Mouse (Mus musculus) heart, embryonic 14.5 days (tissue): Measurements from ENCODE around the gene Kcnn3. TPM values are rescaled to one million over a fixed set of nuclear protein-coding genes. Genes with fewer than 3 reads are reported as not detected.

ENCODE experiments used
- ATAC-seq: fragments of 200-750 bp; cut with Nextera tagmentation; 2 replicates; pipeline ENCODE4 v1.8.0; 2017; ENCODE audit warnings: low read depth, moderate TSS enrichment; ENCODE audit not compliant: insufficient number of reproducible peaks, insufficient read depth, low FRiP score
- H3K27ac ChIP-seq, 2 experiments: fragments of 200-500 bp in 1 of 2; fragments of 300-500 bp in 1 of 2; sonication (generic) in 1 of 2; replicated peaks in 1 of 2; 2 replicates each; pipeline ENCODE4 v1.5.1; 2012 to 2014; ENCODE audit warnings: low read depth in 2 of 2, low read length in 2 of 2, control low read depth in 1 of 2, mild to moderate bottlenecking in 1 of 2, mixed read lengths in 1 of 2; ENCODE audit not compliant: control insufficient read depth in 1 of 2, insufficient read depth in 1 of 2
- H3K27me3 ChIP-seq: fragments of 300-500 bp; sonication (generic); 2 replicates; pipeline ENCODE4 v1.6.1; 2014; ENCODE audit warnings: mild to moderate bottlenecking, low read length, control low read depth; ENCODE audit not compliant: control insufficient read depth, insufficient read depth
- H3K36me3 ChIP-seq: fragments of 300-500 bp; sonication (generic); 2 replicates; pipeline ENCODE4 v1.6.1; 2014; ENCODE audit warnings: mild to moderate bottlenecking, control low read depth, low read length, mixed read lengths; ENCODE audit not compliant: control insufficient read depth, insufficient read depth
- H3K4me1 ChIP-seq, 2 experiments: fragments of 200-500 bp in 1 of 2; fragments of 300-500 bp in 1 of 2; sonication (generic) in 1 of 2; 2 replicates each; pipeline ENCODE4 v1.6.1; 2012 to 2014; ENCODE audit warnings: low read length in 2 of 2, control low read depth in 1 of 2, mixed read lengths in 1 of 2; ENCODE audit not compliant: control insufficient read depth in 2 of 2, insufficient read depth in 2 of 2
- H3K4me2 ChIP-seq: fragments of 300-500 bp; sonication (generic); 2 replicates; pipeline ENCODE4 v1.6.1; 2014; ENCODE audit warnings: mild to moderate bottlenecking, low read length
- H3K4me3 ChIP-seq, 2 experiments: fragments of 200-500 bp in 1 of 2; fragments of 300-500 bp in 1 of 2; sonication (generic) in 1 of 2; 2 replicates each; pipeline ENCODE4 v1.5.1; 2012 to 2014; ENCODE audit warnings: low read length in 2 of 2, mild to moderate bottlenecking in 2 of 2, control low read depth in 1 of 2, low read depth in 1 of 2, moderate library complexity in 1 of 2; ENCODE audit not compliant: control insufficient read depth in 1 of 2, insufficient read depth in 1 of 2
- H3K9ac ChIP-seq: fragments of 300-500 bp; sonication (generic); 2 replicates; pipeline ENCODE4 v1.6.1; 2014; ENCODE audit warnings: mild to moderate bottlenecking, low read length
- H3K9me3 ChIP-seq: fragments of 300-500 bp; sonication (generic); 2 replicates; pipeline ENCODE4 v1.6.1; 2016; ENCODE audit warnings: low read length, control low read depth; ENCODE audit not compliant: control insufficient read depth
- WGBS: fragments of 180-500 bp; shearing (Covaris S2); extraction: QIAGEN DNeasy Blood & Tissue Kit; methylation state at CpG from one replicate; pipeline ENCODE4 v1.1.7; 2014; 5-methylcytosine and 5-hydroxymethylcytosine counted together
- polyA plus RNA-seq: library from polyadenylated mRNA; unstranded; fragments of >200 nt; fragmentation: Nextera tagmentation; extraction: Ambion mirVana; gene quantifications from 2 replicates; pipeline ENCODE4 v1.2.1, GENCODE M21; 2014

Kcnn3 gene
- polyA plus RNA-seq, 1 experiment from 2014 or later, result 3.1 TPM

GRCm38 (mm10) chr3:89593524-89593923, 73.6 kb downstream of the Kcnn3 start:
- H3K27ac ChIP-seq, result no peak overlapping the region
- no peaks in the 10 kb centered on the region; the same call in 1 of the 2 replicates for H3K27me3 ChIP-seq
- H3K36me3 ChIP-seq, result no peaks in the 10 kb centered on the region
- H3K4me3 ChIP-seq, result no peak overlapping the region
- WGBS, result 71% methylated on average over 10 of the region's 10 CpGs
- ATAC-seq, result no peak
- peaks cover 4 to 6% of the 10 kb centered on the region in 2 experiments for H3K4me1 ChIP-seq
- H3K9ac ChIP-seq, result no peak overlapping the region
- H3K4me2 ChIP-seq, result no peak overlapping the region
- H3K9me3 ChIP-seq, result no peaks in the 10 kb centered on the region

- Histone ChIP-seq H3K27me3 (no peaks in the 10 kb centered on the region; the same call in 1 of the 2 replicates), H3K36me3 (no peaks in the 10 kb centered on the region), H3K27ac (no peak overlapping the region), H3K4me3 (no peak overlapping the region), H3K4me2 (no peak overlapping the region), H3K9me3 (no peaks in the 10 kb centered on the region), H3K9ac (no peak overlapping the region), H3K4me1 (0 out of 4 replicates have a peak, but pooled peaks cover 0 to under 1% of the 10 kb centered on the region in 2 experiments)
- 84% methylated on average over 7 of the region's 7 CpGs for whole genome bisulfite sequencing
- no peak for ATAC-seq
Measured at GRCm38 (mm10) chr3:89598361-89598760, 78.4 kb downstream of the Kcnn3 start.

DNA sequence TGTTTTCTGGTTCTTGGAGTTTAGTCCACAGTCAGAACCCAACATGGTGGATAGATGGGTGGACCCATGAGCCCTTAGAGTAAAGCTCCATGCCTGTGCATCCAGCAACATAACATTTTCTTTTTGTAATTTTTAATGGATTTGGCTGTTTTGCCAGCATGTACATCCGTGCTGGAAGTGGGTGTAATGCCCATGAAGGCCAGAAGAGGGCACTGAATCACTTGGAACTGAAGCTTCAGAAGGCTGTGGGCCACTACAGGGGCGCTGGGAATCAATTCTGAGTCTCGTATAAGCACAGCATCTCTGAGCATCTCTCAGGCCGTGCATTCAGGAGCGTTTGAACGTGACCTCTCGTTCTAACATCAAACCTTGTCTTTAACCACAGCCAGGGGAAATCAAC, 79.0 kb downstream of the Kcnn3 start:
- WGBS, result 93% methylated on average over 7 of the region's 7 CpGs
- Histone ChIP-seq H3K9ac (no peak overlapping the region), H3K36me3 (no peaks in the 10 kb centered on the region), H3K4me1 (no peaks in the 10 kb centered on the region), H3K9me3 (no peaks in the 10 kb centered on the region), H3K4me2 (no peak overlapping the region), H3K4me3 (no peak overlapping the region), H3K27me3 (no peaks in the 10 kb centered on the region; the same call in 1 of the 2 replicates), H3K27ac (no peak overlapping the region)
- no peak for ATAC-seq

DNA sequence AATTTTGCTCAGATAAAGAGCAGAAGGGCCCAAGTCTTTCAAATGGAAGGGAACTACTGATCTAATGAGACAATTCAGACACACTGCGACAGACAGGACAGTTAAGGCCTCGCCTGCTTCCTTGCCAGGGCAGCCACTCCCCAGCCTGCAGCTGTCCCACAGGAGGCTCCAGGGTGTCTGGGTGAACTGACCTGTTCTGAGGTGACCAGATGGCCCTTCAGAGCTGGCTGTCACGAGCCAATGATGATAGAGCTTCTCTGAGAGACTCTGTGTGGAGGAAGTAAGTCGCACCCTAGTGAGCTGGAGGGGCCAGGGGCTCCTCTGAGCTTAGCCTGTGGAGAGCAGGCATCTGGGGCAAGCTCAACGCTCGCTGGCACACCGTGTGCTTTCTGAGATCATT, 81.1 kb downstream of the Kcnn3 start:
- no peak for ATAC-seq
- H3K4me2 ChIP-seq, result no peak overlapping the region
- H3K27ac ChIP-seq, result no peak overlapping the region
- H3K4me1 ChIP-seq, result no peaks in the 10 kb centered on the region
- H3K27me3 ChIP-seq, result no peaks in the 10 kb centered on the region
- no peaks in the 10 kb centered on the region for H3K36me3 ChIP-seq
- no peak overlapping the region for H3K9ac ChIP-seq
- no peaks in the 10 kb centered on the region for H3K9me3 ChIP-seq
- WGBS, result 36% methylated on average over 7 of the region's 7 CpGs
- H3K4me3 ChIP-seq, result no peak overlapping the region

- H3K27me3 ChIP-seq, result no peaks in the 10 kb centered on the region
- no peak overlapping the region for H3K4me2 ChIP-seq
- no peaks in the 10 kb centered on the region for H3K36me3 ChIP-seq
- no peak overlapping the region for H3K9ac ChIP-seq
- H3K9me3 ChIP-seq, result no peaks in the 10 kb centered on the region
- 93% methylated on average over 5 of the region's 5 CpGs for WGBS
- H3K4me1 ChIP-seq, result no peaks in the 10 kb centered on the region
- no peak for ATAC-seq
- H3K27ac ChIP-seq, result no peak overlapping the region
- no peak overlapping the region for H3K4me3 ChIP-seq
Measured at GRCm38 (mm10) chr3:89603300-89603699, 83.3 kb downstream of the Kcnn3 start.

DNA sequence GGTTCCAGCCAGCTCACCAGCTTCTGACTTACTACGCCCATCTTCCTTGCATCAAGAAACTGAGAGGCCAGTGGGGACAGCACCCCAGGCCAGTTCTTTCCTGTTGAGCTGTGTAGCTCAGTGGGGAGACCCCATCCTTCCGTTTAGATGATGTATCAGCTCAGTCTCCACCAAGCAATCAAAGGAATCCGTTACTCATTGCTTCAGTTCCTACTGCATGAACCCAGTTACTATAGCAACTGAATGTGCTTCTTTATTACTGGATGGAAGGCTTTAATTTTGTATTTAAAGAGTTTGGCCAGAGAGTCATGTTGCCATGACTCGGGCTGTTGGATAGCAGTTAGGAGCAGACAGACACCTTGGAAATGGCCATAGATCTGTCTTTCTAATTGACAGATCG, 85.3 kb downstream of the Kcnn3 start:
- H3K36me3 ChIP-seq, result no peaks in the 10 kb centered on the region
- no peaks in the 10 kb centered on the region for H3K9me3 ChIP-seq
- H3K27ac ChIP-seq, result no peak overlapping the region
- no peaks in the 10 kb centered on the region for H3K4me1 ChIP-seq
- no peaks in the 10 kb centered on the region for H3K27me3 ChIP-seq
- no peak overlapping the region for H3K9ac ChIP-seq
- ATAC-seq, result no peak
- no peak overlapping the region for H3K4me2 ChIP-seq
- 83% methylated on average over 5 of the region's 5 CpGs for WGBS
- no peak overlapping the region for H3K4me3 ChIP-seq

GRCm38 (mm10) chr3:89607327-89607726, 87.4 kb downstream of the Kcnn3 start:
- no peak for ATAC-seq
- H3K27me3 ChIP-seq, result no peaks in the 10 kb centered on the region
- H3K4me2 ChIP-seq, result no peak overlapping the region
- H3K36me3 ChIP-seq, result no peaks in the 10 kb centered on the region
- no peaks in the 10 kb centered on the region for H3K4me1 ChIP-seq
- H3K27ac ChIP-seq, result no peak overlapping the region
- H3K9me3 ChIP-seq, result no peaks in the 10 kb centered on the region
- WGBS, result 63% methylated on average over 1 of the region's 1 CpGs
- no peak overlapping the region for H3K4me3 ChIP-seq
- H3K9ac ChIP-seq, result no peak overlapping the region

DNA sequence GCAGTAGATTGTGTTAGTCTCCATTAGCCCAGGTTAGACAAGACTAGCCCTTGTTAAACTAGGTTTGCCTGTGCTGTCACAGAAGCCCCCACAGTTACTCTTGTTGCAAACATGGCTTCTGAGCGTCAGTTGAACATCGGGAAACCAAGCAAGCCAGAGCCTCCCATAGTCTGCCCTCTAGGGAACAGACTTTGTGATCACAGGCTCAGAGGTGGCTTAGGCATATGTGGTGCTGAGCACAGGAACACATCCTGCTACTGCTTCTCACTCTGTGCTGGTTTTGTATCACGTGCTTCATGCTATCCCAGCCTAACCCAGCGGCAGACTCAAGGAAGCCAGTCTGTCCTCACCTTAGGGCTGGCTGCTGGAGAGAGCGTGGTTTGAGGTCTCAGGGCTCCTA, 92.1 kb downstream of the Kcnn3 start:
- no peak overlapping the region for H3K4me2 ChIP-seq
- no peak overlapping the region for H3K9ac ChIP-seq
- H3K4me1 ChIP-seq, result peaks cover 12 to 13% of the 10 kb centered on the region in 2 experiments
- 67% methylated on average over 5 of the region's 5 CpGs for WGBS
- no peaks in the 10 kb centered on the region for H3K9me3 ChIP-seq
- H3K27me3 ChIP-seq, result no peaks in the 10 kb centered on the region
- no peak for ATAC-seq
- no peak overlapping the region for H3K27ac ChIP-seq
- no peaks in the 10 kb centered on the region for H3K36me3 ChIP-seq
- H3K4me3 ChIP-seq, result no peak overlapping the region
